Mouse (Mus musculus): ENCODE results near the gene Mid1. TPM values are rescaled to one million over a fixed set of nuclear protein-coding genes. Genes with fewer than 3 reads are reported as not detected.
A peak's percentile ranks its signal among the peaks of the same experiment; 100 is the strongest.

The Mid1 gene
- total RNA-seq (2021), result 10 to 100 TPM in 1 of 2 experiments, 1 to 10 TPM in 1; 4.9 to 10.0 TPM
- long read RNA-seq, experiment 1, result 0 reads
- long read RNA-seq, experiment 2, partial matches to known transcripts, result 1 of 15 reads
- long read RNA-seq, experiment 2, other reads (novel, unspliced or antisense), result 14 of 15 reads

- H3K4me3 ChIP-seq, result peak within 1 kb of the TSS; percentile 64
- TF ChIP-seq CTCF (IDR thresholded peaks at IDR 0.05), result no peak
- intact Hi-C loops (cut with DNase I), result no loop called here
- peak within 1 kb of the TSS; percentile 57 for H3K27ac ChIP-seq
- peak; percentile 51 for DNase-seq
These were observed at the start of gene Mid1 for GRCm38 (mm10) chrX:169685131-169685530. TSS of gene Mid1 (plus strand) at chrX:169685199.

GRCm38 (mm10) chrX:169673056-169673455, 11.9 kb upstream of the Mid1 start:
- intact Hi-C loops (cut with DNase I), result no loop called here
- Histone ChIP-seq H3K4me3 (no peak overlapping the region), H3K27ac (no peak overlapping the region)
- DNase-seq, result no peak
- no peak for TF ChIP-seq CTCF (IDR thresholded peaks at IDR 0.05)

GRCm38 (mm10) chrX:169676313-169676712, 8.7 kb upstream of the Mid1 start:
- intact Hi-C loops (cut with DNase I), result no loop called here
- no peak for TF ChIP-seq CTCF (IDR thresholded peaks at IDR 0.05)
- Histone ChIP-seq H3K27ac (no peak overlapping the region), H3K4me3 (no peak overlapping the region)
- no peak for DNase-seq

GRCm38 (mm10) chrX:169685731-169686130, 732 bp downstream of the Mid1 start:
- H3K27ac ChIP-seq, result peak overlapping the region; percentile 57; the same call in 1 of the 2 replicates
- intact Hi-C loops (cut with DNase I), result no loop called here
- H3K4me3 ChIP-seq, result peak overlapping the region; percentile 64
- no peak for TF ChIP-seq CTCF (IDR thresholded peaks at IDR 0.05)
- DNase-seq, result no peak

- TF ChIP-seq CTCF (IDR thresholded peaks at IDR 0.05), result no peak
- no peak overlapping the region; the same call in 1 of the 2 replicates for H3K27ac ChIP-seq
- intact Hi-C loops (cut with DNase I), result loop anchor here (10.0 kb wide), 1 partner anchor 74 kb away; no protein-coding TSS in a partner anchor
- H3K4me3 ChIP-seq, result no peak overlapping the region
- no peak for DNase-seq
These were observed 6.2 kb downstream of the Mid1 start for GRCm38 (mm10) chrX:169691217-169691616.

GRCm38 (mm10) chrX:169691675-169692074, 6.7 kb downstream of the Mid1 start:
- DNase-seq, result no peak
- TF ChIP-seq CTCF (IDR thresholded peaks at IDR 0.05), result no peak
- intact Hi-C loops (cut with DNase I), result loop anchor here (10.0 kb wide), 1 partner anchor 73 kb away; no protein-coding TSS in a partner anchor
- Histone ChIP-seq H3K27ac (no peak overlapping the region), H3K4me3 (no peak overlapping the region)

- Histone ChIP-seq H3K4me3 (no peak overlapping the region), H3K27ac (no peak overlapping the region; the same call in 1 of the 2 replicates)
- no peak for TF ChIP-seq CTCF (IDR thresholded peaks at IDR 0.05)
- DNase-seq, result no peak
- intact Hi-C loops (cut with DNase I), result loop anchor here (10.0 kb wide), 1 partner anchor 72 kb away; no protein-coding TSS in a partner anchor
These were observed 7.4 kb downstream of the Mid1 start for GRCm38 (mm10) chrX:169692225-169692909.

GRCm38 (mm10) chrX:169704016-169704602, 19.1 kb downstream of the Mid1 start:
- DNase-seq, result peak; percentile 65
- intact Hi-C loops (cut with DNase I), result no loop called here
- no peak for TF ChIP-seq CTCF (IDR thresholded peaks at IDR 0.05)
- H3K4me3 ChIP-seq, result no peak overlapping the region
- no peak overlapping the region for H3K27ac ChIP-seq

- Histone ChIP-seq H3K27ac (no peak overlapping the region), H3K4me3 (no peak overlapping the region)
- DNase-seq, result peak; percentile 63
- no peak for TF ChIP-seq CTCF (IDR thresholded peaks at IDR 0.05)
- intact Hi-C loops (cut with DNase I), result no loop called here
These were observed 38.5 kb downstream of the Mid1 start for GRCm38 (mm10) chrX:169723511-169723910.

- intact Hi-C loops (cut with DNase I), result no loop called here
- DNase-seq, result no peak
- H3K27ac ChIP-seq, result no peak overlapping the region
- no peak overlapping the region for H3K4me3 ChIP-seq
- TF ChIP-seq CTCF (IDR thresholded peaks at IDR 0.05), result no peak
These were observed 50.5 kb downstream of the Mid1 start for GRCm38 (mm10) chrX:169735387-169735969.

GRCm38 (mm10) chrX:169758001-169758400, 73.0 kb downstream of the Mid1 start:
- no peak overlapping the region for H3K27ac ChIP-seq
- TF ChIP-seq CTCF (IDR thresholded peaks at IDR 0.05), result no peak
- no peak for DNase-seq

GRCm38 (mm10) chrX:169779535-169779934, 94.5 kb downstream of the Mid1 start, which contains the start of gene 4933400A11Rik:
TSS of gene 4933400A11Rik (minus strand) at chrX:169779635.
- TF ChIP-seq CTCF (IDR thresholded peaks at IDR 0.05), result no peak
- no peak within 1 kb of the TSS for H3K4me3 ChIP-seq
- no peak within 1 kb of the TSS for H3K27ac ChIP-seq
- no peak for DNase-seq
- intact Hi-C loops (cut with DNase I), result no loop called here

More at GRCm38 (mm10) chrX:169758001-169758400, 73.0 kb downstream of the Mid1 start:
- H3K4me3 ChIP-seq, result no peak overlapping the region
- intact Hi-C loops (cut with DNase I), result no loop called here

GRCm38 (mm10) chrX:169789702-169790101, 104.7 kb downstream of the Mid1 start:
- no peak for DNase-seq
- TF ChIP-seq CTCF (IDR thresholded peaks at IDR 0.05), result no peak
- intact Hi-C loops (cut with DNase I), result no loop called here
- Histone ChIP-seq H3K4me3 (no peak overlapping the region), H3K27ac (no peak overlapping the region)

Data from gastrocnemius, adult 2 months (tissue).